Mouse (Mus musculus): ENCODE data around the gene Crcp.

The Crcp gene

GRCm38 (mm10) chr5:130059413-130060328 lies 30.6 kb downstream of the Crcp start:
- DNase-seq (ENCODE audit: low read depth, low spot score), result no peak

DNA sequence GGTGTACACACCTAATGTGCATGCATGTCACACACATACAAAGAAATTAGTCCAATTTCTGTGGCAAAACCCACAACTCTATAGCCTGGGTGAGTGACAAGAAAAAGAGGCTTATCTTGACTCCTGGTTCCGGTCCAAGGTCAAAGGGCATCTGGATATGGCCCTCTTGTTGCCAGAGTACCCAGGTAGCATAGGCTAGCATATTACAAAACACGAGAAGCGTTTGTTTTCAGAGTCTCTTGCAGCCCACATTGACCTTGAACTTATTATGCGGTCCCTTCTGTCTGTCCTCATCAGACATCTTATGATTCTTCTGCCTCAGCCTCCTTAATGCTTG lies 31.2 kb downstream of the Crcp start:
- no peak for DNase-seq (ENCODE audit: low read depth, low spot score)

- DNase-seq (ENCODE audit: low read depth, low spot score), result no peak
Measured at GRCm38 (mm10) chr5:130062096-130062495, 33.0 kb downstream of the Crcp start.

- no peak for DNase-seq (ENCODE audit: low read depth, low spot score)
Measured at GRCm38 (mm10) chr5:130063760-130064159, 34.7 kb downstream of the Crcp start.

DNA sequence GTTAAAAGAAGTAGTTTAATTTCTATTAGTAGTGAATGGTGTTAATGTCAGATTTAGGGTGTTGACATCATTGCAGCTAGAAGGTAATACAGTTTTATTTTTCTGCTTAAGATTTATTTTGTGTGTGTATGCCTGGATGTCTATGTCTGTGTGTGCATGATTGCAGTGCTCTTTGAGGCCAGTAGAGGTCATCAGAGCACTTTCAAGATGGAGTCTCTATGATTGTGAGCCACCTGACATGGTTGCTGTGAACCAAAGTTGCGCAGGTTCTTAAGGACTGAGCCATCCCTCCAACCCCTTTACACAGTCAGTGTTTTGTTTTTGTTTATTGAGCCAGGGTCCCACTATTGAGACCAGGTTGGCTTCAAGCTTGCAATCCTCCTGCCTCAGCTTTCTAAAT lies 36.5 kb downstream of the Crcp start:
- no peak for DNase-seq (ENCODE audit: low read depth, low spot score)

GRCm38 (mm10) chr5:130067841-130068264 lies 38.8 kb downstream of the Crcp start:
- DNase-seq (ENCODE audit: low read depth, low spot score), result no peak

DNA sequence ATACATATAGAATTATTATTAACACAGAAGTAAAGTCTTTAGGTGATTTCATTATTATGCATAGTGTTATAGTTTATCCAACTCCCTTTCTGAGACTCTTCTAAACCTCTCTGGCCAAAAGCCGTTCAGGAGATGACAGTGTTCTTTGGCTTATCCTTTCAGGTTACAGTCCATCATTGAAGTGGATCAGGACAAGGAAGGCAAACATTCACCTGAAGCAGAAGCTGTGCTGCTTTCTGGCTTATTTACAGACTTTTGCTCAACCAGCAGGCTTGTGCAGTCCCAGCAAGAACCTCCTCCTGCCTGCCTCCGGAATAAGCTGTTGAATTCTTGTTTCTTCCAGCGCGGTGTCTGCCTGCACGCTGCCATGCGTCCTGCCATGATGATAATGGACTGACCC lies 43.9 kb downstream of the Crcp start, which contains the start of gene Tpst1:
Gene Tpst1 (plus strand): TSS at position 301 of the 400 bp plus-strand sequence.
- DNase-seq (ENCODE audit: low read depth, low spot score), result no peak

DNA sequence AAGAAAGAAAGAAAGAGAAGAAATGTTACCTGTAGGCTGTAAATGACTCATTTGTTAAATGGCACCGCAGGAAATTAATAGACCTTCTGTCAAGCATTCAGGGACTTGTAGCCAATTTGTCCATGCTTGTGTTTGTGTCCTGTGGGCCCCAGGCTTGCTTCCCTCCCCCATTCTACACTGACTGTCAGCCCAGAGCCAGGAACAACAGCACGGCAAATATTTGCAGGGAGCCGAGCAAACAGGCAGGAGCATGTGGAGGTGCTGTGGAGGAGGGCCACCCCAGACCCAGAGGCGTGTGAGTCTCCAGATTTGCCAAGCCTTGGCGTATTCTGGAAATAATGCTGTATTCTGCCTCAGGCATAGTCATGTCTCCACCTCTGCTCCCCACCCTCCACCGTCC lies 45.4 kb downstream of the Crcp start:
- DNase-seq (ENCODE audit: low read depth, low spot score), result no peak

DNA sequence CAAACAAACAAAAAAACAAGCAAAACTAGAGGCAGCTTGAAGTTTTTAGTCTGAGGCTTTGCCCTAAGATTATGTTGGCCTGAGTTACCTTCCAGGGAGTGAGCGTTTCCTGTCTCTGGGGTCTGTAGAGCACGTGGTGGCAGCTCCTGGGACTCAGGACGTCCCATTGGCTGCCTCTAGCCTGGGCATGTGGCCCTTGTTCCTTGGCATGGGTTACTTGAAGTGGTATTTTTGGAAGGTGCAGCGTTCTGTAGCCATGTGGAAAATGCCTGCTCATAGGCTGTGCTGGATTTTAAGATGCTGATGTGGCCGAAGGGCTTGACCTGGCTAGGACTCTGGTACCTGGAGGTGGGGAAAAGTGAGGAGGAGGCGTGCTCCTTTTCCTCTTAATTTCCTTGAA lies 47.3 kb downstream of the Crcp start:
- no peak for DNase-seq (ENCODE audit: low read depth, low spot score)

DNA sequence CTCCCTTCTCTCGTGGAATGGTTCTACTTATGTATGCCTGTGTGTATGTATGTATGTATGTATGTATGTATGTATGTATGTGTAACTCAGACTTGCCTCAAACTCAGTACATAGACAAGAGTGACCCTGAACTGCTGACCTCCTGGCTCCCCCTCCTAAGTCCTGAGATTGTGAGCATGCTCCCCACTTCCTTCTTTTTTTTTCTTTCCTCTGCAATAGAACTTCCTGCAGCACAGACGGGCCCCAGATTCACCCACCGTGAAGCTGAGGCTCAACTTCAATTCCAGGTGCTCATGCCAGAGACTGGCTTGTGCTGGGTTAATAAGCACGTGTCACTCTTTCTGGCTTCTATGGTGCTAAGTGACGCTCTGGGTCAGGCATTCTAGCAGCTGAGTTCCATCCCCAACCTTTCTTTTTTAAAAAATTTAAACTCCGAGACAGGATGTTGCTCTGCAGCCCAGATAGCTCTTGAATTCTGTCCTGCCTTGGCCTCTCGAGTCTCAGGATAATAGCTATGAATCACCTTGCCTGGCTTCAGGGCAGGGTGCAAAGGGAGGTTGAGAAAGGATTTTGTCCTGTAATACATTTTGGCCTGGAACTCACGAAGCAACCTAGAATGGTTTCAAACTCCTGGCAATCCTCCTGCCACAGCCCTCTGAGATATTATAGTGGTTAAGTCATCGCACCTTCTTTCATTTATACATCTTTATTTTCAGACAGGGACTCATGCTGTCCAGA lies 49.2 kb downstream of the Crcp start:
- DNase-seq (ENCODE audit: low read depth, low spot score), result no peak

- DNase-seq (ENCODE audit: low read depth, low spot score), result no peak
Measured at GRCm38 (mm10) chr5:130078834-130079156, 49.7 kb downstream of the Crcp start.

DNA sequence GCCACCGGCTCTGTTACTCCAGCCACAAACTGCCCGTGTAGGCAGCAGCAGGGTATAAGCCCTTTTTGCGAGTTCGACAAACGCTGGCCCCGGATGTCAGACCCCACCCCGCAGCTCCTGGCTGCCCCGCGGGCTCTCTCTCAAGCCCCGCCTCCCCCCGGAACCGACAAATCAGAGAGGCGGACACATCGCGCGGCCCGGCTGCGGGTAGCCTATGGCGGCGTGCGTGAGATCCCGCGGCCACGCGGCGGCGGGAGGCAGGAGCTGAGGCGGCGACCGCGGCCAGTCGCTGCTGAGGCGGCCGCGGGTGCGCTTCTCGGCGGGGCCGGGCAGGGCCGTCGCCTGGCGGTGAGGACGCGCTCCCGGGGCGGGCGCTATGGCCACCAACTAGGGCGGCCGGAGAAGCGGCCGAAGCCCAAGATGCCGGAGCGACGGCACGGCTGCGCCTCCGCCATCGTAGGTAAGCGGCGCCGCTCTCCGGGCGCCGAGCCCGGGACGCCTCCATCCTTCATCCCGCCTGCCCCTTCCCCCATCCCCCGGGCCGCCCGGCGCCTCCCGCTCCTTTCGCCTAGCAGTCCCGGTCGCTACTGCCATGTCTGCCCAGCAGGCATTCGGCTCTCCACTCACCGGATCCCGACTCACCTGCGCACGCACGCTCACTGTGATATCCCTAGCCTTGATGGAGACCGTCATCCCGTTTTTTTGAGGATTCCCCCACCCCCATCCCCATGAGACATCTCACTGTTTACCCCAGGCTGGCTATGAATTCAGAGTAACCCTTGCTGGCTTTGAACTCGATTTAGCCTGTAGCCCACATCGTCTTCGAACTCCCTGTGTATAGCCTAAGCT lies 50.3 kb downstream of the Crcp start:
- peak; percentile 87 for DNase-seq (ENCODE audit: low read depth, low spot score)

- DNase-seq (ENCODE audit: low read depth, low spot score), result no peak
Measured at GRCm38 (mm10) chr5:130080051-130080681, 51.1 kb downstream of the Crcp start.

GRCm38 (mm10) chr5:130081181-130081881 lies 52.2 kb downstream of the Crcp start:
- DNase-seq (ENCODE audit: low read depth, low spot score), result no peak

GRCm38 (mm10) chr5:130082431-130082830 lies 53.3 kb downstream of the Crcp start:
- DNase-seq (ENCODE audit: low read depth, low spot score), result no peak

DNA sequence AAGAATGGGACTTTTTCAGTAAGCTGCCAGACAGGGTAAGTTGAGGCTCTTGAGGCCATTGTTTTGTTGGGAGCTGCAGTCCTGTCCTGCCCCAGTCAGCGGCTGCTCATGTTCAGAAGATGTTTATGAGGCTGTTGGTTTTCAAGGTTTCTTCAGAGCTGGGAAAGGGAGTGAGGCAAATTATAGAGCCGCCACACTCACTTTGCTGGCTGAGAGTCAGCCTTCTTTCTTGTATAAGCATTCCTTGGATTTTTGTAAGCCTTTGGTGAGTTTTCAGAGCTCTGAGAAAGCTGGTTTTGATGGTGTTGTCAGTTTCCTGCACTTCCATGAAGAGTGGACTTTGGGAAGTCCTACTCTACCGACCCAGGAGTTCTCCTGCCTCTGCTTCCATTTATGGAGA lies 55.2 kb downstream of the Crcp start:
- no peak for DNase-seq (ENCODE audit: low read depth, low spot score)

DNA sequence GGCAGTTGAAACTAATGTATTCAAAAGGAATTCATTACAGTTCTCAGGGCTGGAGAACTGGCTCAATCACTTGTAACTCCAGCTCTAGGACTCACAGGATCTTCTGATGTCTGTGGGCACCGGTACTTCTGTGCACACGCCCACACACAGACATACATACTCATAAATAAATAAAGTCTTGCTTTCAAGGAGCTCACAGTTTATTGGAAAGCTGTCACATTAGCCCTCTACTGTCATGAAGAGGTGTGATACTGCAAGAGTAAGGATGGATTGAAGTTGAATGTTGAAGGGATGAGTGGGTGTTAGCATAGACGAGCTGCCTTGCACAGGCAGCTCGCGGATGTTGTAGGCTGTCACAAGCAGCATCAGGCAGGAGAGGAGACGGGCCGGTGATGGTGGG lies 58.9 kb downstream of the Crcp start:
- DNase-seq (ENCODE audit: low read depth, low spot score), result no peak

DNA sequence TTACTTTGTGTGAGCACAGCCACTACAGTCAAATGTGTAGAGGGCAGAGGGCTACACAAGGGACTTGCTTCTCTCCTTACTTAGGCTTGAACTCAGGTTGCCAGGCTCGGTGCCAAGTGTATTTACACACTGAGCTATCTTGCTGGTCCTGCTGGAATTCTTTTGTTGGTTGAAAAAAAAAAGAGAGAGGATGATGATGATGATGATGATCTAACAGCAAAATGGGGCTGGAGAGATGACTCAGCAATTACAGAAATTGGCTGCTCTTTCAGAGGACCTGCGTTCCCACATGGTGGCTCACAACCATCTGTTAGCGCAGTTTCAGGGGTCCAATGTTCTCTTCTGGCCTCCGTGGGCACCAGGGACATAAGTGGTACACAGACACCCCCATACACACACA lies 59.5 kb downstream of the Crcp start:
- DNase-seq (ENCODE audit: low read depth, low spot score), result no peak

DNA sequence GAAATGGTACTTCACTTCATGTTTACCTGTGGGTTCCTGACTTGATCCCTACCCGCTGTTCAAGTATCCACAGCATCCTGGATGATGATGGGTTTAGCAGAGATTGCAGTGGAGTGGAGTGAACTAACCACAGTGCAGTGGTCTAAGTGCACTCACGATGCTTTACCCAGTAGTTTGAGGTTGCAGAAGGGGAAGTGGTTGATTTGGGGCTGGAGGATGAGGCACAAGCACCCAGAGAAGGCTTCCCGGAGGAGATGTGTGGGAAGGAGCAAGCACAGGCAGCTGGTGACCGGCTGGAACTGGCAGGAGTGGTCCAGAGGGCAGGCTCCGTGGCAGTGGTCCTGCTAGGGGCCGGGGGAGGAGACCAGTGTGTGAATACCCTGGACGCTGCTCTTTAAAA lies 60.1 kb downstream of the Crcp start:
- no peak for DNase-seq (ENCODE audit: low read depth, low spot score)

DNA sequence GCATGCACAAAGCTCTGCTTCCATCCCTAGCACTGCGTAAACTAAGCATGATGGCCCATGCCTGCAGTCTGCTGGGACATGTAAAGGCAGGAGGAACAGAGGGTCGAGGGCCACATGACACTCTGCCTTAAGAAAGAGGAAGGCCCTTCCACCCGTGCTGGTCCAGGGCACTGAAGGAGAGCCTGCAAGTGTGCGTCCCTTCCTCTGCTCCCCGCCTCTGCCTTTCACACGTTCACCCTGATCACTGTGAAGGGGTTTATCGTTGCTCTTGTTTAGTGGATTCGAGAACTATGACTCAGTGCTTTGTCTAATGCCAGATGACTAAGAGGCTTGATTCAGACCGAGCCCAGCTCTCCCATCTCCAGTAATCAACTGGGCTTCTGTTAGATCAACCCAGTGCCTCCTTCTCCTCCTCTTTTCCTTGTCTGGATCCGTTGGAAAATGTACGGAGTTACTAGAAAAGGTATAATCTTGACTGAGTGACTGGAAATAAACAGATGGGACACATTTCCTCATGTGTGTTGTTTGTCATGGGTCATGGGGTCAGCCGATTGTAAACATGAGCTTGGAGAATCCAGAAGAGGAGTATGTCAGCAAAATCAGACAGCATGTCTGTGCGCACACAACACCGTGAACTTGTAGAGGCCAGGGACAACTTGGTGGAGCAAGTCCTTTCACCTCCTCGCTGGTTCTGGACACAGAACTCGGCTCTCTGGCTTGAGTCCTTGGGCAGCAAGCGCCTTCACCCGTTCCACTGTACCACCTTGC lies 60.7 kb downstream of the Crcp start:
- DNase-seq (ENCODE audit: low read depth, low spot score), result no peak

All from retina, adult 2 months (tissue).